Mouse (Mus musculus): Measurements from ENCODE around the gene Aoc2.

- no peak for TF ChIP-seq CTCF (IDR thresholded peaks at IDR 0.05; ENCODE audit: insufficient read depth, low read depth, low read length)
- TF ChIP-seq POLR2A (IDR thresholded peaks at IDR 0.05; ENCODE audit: insufficient read depth, low read depth, low read length) = no peak
These were observed 5.6 kb downstream of the Aoc2 start, which contains the start of gene Aoc3 for GRCm38 (mm10) chr11:101330371-101330924.
